Mouse (Mus musculus): ENCODE results near the gene Ifi211.
A peak's percentile ranks its signal among the peaks of the same experiment; 100 is the strongest.
"Not testable (repeated sequence)": the region's sequence is repeated elsewhere in the genome, so short reads cannot be mapped to it uniquely, and the experiment has no call there.

Gene Ifi211

DNA sequence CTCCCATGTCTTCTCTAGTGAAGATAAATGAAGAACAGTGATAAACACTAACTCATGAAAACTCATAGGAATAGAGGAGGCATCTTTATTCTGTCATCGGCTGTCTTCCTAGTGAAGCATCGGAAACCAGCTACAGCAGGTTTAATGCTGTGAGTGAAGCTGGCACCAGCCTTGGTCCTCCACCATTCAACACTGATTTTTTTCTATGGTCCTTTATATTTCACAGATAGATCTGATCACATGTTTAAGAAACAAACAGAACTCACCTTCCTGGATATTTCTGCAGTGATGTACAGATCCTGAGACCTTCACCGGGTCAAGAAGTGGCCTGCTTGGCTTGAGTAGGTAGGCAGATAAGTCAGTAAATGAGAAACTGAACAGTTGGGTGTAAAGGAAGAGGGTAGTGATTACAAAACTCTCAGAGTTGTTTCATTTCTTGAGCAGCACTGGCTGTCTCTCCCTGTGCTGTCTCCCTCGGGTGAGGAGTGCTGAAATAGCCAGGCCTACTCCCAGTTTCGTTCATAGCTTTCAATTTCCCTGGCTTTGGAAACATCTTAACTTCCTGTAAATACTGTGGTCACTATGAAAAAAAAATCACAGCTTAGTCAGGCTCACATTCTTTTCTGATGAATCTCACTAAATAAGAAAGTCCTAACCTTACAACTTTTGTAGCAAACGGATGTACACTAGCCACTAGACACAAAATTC is at the start of gene Ifi211:
Ifi211 (minus strand) TSS at position 499 of the 708 bp plus-strand sequence.
- not testable (repeated sequence) for DNase-seq (ENCODE audit: low spot score)

- DNase-seq (ENCODE audit: low spot score), result not testable (repeated sequence)
Measured at GRCm38 (mm10) chr1:173961491-173961890, 48.6 kb upstream of the Ifi211 start.

- DNase-seq (ENCODE audit: low spot score), result not testable (repeated sequence)
Measured at GRCm38 (mm10) chr1:173959998-173960397, 47.2 kb upstream of the Ifi211 start.

DNA sequence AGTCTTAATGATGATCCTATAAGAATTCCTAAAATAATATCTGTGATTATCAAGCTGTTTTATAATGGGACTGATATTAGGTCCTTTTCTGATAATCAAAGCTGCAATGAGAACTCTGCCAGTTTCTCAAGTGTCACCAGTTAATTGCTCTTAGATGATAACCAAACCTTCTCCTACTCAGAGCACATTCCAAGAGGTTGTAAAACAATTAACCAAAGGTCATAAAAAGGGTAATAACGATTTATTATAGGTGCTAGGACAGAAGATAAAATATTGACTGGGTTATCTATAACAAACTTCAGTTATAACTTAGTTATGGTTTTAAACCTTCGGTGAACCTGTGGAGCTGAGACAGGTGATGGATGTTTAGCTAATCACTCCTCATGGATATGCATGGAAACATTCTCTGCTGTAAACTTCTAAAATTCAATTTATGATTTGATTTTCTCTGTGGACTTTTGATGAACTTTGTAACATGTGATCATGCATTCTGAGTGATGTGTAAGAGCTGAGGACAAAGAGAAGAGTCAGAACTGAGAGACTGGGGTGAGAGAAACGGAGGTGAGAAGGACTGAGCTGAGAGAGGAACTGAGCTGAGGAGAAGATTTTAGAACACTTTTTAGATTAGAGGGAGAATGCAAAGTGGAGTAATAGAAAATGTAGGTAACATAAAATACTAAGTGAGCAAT is 43.1 kb upstream of the Ifi211 start:
- DNase-seq (ENCODE audit: low spot score), result not testable (repeated sequence)

DNA sequence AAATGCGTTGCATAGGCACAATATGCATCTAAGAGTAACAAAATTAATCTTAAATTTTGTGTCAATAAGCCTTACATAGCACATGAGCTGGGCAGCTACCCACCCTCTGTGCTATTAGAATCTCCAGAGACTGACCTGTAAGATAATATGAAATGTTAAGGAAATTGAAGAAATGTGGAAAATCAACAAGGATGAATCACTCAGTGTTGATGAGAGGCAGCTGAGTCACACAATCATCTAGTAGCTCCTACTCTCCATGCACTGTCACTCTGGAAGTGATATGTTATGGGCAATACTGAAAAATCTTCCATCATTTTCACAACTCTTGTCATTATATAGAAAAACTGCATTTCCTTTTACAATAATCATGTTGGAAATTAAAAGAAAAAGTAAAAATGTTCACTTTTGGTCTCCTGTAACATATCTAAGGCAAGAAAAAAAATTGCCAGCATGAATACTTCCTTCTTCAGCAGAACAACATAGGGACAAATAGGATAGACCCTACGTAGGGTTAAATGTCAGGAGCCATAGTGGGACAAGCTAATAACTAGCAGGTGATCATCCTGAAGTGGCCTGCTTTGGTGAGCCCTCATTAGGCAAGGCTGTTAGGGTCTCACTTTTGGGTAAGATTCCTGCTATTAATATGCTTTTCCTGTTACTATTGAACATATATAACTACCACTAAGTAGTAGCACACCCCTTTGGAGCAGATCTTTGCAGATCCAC is 42.4 kb upstream of the Ifi211 start:
- DNase-seq (ENCODE audit: low spot score), result no peak

- DNase-seq (ENCODE audit: low spot score), result no peak
Measured at GRCm38 (mm10) chr1:173953563-173953962, 40.7 kb upstream of the Ifi211 start.

DNA sequence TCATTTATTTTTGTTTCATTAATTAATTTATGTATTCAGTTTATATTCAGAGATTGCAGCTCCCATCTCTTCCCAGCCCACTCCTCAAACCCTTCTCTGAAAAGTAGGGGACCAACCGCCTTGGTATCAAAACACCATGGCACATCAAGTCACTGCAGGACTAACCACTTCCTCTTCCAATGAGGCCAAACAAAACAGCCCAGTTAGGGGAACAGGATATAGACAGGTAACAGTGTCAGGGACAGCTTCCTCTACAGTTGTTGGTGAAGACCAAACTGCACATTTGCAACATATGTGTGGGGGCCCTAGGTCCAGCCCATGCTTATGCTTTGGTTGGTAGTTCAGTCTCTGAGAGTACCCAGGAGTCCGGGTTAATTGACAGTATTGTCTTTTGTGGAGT is 36.2 kb upstream of the Ifi211 start:
- not testable (repeated sequence) for DNase-seq (ENCODE audit: low spot score)

DNA sequence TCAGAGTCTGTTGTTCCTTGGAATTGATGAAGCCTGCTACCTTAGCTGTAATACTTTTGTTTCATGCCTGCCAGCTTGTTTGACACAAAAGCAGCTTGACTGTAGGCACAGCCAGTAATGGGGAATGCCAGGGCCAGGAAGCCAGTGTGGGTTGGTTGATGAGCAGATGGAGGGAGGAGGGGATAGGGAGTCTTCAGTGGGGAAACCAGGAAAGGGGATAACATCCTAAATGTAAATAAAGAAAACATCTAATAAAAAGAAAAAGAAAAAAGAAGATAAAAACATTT is 29.9 kb upstream of the Ifi211 start:
- DNase-seq (ENCODE audit: low spot score), result peak; percentile 30

DNA sequence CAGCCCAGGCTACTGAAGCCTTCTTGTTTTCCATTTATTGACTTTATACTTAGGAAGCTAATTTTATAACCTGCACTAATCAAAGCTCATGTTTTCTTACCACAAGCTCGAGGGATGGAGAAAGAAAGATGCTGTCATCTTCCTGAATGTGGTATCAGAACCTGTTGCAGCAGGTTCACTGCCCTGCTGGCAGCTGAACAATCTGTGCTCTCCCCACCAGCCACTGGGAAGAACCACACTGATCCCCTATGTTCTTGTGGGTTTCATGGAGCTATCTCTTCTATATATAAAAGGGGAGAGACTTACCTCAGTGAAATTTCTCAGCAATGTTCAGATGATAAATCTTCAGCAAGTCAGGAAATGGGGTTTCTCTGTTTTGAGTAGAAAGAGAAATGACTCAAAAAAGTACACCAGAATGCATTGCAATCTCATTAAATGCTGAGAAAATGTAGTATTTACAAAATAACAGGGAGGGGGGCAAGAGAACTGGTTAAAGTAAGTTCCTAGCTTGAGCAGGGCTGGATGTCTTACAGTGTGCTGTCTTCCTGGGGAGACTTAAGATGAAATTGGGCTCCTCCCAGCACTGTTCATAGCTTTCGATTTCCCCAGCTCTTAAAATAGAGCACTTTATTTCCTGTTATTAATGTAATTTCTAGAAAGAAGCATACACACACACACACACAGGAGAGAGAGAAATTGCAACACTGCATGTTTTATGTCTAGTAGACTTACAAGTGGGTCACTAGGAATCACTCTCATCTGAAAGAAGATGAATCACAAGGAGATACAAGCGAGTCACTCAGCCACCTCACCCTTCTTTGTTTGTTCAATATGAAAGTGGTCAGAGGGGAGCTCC is 29.3 kb upstream of the Ifi211 start, which contains the start of the genes Mndal and Ifi203:
Mndal (minus strand) TSS at position 568 of the 856 bp plus-strand sequence.
Ifi203 (minus strand) TSS at position 749 of the 856 bp plus-strand sequence.
- DNase-seq (ENCODE audit: low spot score), result not testable (repeated sequence)

DNA sequence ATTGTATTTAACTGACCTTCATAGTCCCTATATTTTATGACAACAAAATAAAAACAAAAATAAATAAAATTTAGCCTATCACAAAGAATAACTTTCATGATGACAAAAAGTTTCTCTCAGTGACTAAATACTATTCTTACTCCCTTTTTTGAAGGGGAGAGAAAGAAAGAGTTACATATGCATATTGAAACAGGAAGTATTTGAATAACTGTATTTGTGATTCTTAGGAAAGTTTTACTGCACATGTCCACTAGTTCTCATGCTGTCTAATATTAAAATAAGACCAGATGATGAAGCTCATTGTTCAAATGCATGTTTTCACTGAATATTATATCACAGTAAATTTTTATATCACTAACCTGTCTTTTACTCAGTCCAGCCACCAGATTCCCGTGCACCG is 28.7 kb upstream of the Ifi211 start:
- DNase-seq (ENCODE audit: low spot score), result not testable (repeated sequence)

DNA sequence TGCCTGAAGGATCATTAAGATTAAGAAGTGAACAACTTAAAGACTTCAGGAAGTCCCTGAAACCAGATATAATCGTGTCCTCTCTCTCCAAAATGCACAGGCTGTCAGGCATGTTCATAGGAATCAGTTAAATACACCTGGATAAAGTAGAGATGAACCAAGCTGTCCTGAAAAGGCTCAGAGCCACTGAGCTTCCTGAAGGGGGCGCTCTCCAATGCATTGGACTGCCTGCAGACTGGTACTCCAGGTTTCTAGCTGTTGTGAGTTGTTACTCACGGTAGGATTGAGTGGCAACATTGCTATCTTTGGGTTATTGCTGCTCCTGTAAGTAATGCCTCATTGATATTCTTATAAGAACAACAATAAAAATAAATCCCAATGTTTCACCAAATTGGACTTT is 6.4 kb upstream of the Ifi211 start:
- DNase-seq (ENCODE audit: low spot score), result not testable (repeated sequence)

- no peak for DNase-seq (ENCODE audit: low spot score)
Measured at GRCm38 (mm10) chr1:173914559-173914958, 1.7 kb upstream of the Ifi211 start.

DNA sequence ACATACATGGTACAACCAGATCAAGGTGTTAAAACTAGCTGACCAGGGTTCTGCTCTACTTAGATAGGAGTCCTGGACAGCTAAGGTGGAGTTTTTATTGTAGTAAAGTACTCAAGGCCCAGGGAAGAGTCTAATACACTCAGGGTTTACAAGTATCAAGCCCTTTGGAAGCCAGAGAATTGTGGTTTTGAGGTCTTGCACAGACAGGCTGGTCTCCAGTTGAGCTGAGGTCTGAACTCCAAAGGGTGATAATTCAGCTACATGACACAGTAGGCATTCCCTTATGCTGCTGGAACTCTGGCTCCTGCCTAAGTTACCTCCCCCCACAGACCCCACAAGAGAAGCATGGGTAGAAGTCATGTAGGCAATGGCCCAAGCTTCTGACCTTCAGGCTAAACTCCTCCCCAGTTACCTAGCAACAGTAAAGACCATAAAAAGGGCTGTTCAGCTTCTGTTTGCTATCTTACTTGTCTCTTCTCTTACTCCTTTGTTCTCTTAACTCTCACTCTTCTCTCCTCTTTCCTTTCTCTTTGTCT is 478 bp upstream of the Ifi211 start:
- not testable (repeated sequence) for DNase-seq (ENCODE audit: low spot score)

- DNase-seq (ENCODE audit: low spot score), result no peak
Measured at GRCm38 (mm10) chr1:173911808-173912464, 910 bp downstream of the Ifi211 start.

DNA sequence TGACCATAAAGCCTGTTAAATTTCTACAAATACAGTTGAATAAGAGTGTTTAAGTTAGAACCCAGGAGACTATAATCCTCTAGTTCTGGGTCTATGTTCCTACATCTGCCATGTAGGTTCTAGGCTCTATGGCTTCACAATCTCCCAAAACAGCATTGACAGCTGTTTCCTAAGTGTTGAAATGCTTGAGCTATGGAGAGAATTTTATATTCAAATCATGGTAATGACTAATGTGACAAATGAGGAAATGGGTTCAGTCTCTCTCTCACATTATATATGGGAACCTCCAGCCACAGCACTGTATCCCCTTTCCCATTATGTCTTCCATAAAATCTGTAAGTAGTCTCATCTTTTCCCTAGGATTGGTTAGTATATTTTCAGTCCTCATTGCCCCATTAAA is 4.5 kb downstream of the Ifi211 start:
- not testable (repeated sequence) for DNase-seq (ENCODE audit: low spot score)

- DNase-seq (ENCODE audit: low spot score), result not testable (repeated sequence)
Measured at GRCm38 (mm10) chr1:173905885-173906284, 7.0 kb downstream of the Ifi211 start.

- DNase-seq (ENCODE audit: low spot score), result not testable (repeated sequence)
Measured at GRCm38 (mm10) chr1:173889741-173890140, 23.1 kb downstream of the Ifi211 start.

DNA sequence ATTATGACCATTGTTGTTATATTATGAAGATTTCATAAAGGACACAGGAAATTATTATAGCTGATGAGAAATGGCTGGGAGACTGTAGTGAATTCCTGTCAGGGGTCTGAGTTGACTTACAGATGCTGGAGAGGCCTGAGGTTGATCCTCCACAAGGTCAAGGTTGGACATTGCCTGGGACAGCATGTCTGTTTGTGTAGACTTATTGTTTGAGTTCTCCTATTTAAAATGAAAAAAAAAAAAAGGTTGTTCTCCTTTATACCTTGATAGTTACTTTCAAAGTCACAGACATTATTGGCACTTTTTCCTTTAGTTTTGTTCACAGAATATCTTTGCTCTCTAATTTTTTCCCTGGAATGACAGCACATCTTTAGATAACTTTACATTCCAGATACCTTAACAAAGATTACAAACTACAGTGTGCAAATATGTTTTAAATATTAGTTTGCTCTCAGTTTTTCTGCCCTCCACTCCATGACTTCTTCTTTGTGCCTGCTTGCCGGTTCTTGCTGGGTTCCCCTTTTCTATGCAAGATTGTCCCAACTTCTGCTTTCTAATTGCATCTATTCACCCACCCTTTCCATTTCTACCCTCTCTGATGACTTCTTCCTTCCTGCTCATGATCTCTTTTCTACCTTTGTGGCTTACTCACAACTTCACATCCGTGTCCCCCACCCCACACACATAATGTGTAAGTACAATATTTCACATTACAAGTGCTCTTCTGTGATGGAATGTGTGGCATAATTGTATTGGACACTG is 25.6 kb downstream of the Ifi211 start:
- DNase-seq (ENCODE audit: low spot score), result not testable (repeated sequence)

- peak; percentile 41 for DNase-seq (ENCODE audit: low spot score)
Measured at GRCm38 (mm10) chr1:173880004-173880666, 32.7 kb downstream of the Ifi211 start.

Data from layer of hippocampus, adult 9-10 months (tissue).